Mouse (Mus musculus) embryonic stem cell, embryonic (primary cell): ENCODE data around the gene Ccn1.

ENCODE experiments used
- CTCF ChIA-PET, 4 experiments: fragments of 300-600 bp in 2 of 4; fragments of 350-600 bp in 2 of 4; sonication (Branson Sonifier 250); formaldehyde crosslinking; loops; one replicate each; lab custom pipeline; 2022; ENCODE audit warnings: inconsistent platforms in 2 of 4; lab: Charles Lee
- POLR2A ChIA-PET, 4 experiments: fragments of 300-600 bp in 2 of 4; fragments of 350-600 bp in 2 of 4; sonication (Branson Sonifier 250); formaldehyde crosslinking; loops; one replicate each; lab custom pipeline; 2022; ENCODE audit warnings: antibody characterized with exemption in 4 of 4, inconsistent platforms in 1 of 4; lab: Charles Lee

The Ccn1 gene

DNA sequence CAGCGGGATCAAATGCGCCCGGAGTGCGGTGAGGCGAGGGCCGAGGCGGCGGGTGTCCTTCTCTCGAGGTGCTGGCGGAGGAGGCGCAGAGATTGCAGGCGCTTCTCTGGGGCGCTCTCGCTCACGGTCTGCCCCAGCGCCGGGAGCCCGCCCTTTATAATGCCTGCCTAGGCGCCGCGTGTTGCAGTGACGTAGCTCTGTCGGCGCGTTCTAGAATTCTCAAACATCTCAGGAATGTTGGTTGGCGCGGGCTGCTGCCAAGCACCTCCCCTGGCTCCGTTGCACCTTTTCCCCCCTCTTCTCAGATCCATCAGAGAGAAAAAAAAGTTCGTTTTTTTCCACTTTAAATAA lies at the start of gene Ccn1:
Gene Ccn1, minus strand, starts transcription at position 130 of the 351 bp plus-strand sequence.
- POLR2A ChIA-PET: interaction anchor here (0.6 to 5.4 kb wide), 98 partner anchors 8 to 1109 kb away, joined by 3 to 91 read pairs (median 4); partner anchors contain the start of genes Ddah1 (in 3 of the 4), 2410004B18Rik (in 2 of the 4), Bcl10 (in 2 of the 4) and Syde2 (in 1 of the 4)
- CTCF ChIA-PET: interaction anchor here in 3 of 4 experiments (0.6 to 1.2 kb wide), 7 partner anchors 9 to 264 kb away, joined by 3 to 9 read pairs (median 3); no protein-coding TSS in a partner anchor

DNA sequence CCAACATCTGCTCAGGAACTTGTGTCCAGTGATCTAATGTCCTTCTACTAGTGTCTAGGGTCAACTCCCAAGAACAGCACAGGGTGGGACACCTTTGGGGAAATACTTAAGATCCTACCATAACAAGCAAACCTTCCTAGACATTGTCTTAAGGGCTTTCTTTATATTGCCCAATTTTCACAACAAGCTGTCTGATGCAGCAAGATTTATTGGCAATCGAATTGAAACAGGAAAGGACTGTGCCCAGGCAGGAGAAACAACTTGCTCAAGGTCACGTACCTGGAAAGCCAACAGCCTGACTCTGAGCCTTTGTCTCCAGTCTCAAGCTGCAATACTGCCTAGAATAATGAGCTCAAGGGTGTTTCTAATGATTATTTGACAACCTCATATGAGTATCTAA lies 43.6 kb upstream of the Ccn1 start:
- CTCF ChIA-PET: no interaction called here
- POLR2A ChIA-PET: interaction anchor here in 3 of 4 experiments (0.6 to 1.3 kb wide), 4 partner anchors 34 to 63 kb away, joined by 3 to 7 read pairs (median 3); no protein-coding TSS in a partner anchor

DNA sequence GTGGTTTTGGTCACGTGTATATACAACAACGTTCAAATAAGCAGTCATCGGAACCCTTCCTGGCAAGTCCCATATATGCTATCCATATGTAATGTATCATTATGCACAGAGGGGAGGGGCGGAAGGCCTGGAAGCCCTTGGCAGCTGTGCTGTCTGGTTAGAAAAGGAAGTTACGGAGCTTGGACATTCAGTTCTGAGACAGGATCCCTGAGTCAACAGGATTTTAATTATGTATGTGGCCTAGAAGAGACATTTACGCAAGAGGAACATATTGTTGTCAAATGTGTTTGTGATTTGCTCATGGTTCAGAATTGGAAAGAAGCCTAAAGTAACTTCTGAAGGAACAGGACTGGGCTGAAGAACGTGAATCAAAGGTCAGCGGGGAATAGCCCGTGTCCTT lies 42.3 kb upstream of the Ccn1 start:
- ChIA-PET POLR2A (interaction anchor here in 1 of 4 experiments (1.3 kb wide), 1 partner anchor 33 kb away, joined by 3 read pairs; no protein-coding TSS in a partner anchor), CTCF (no interaction called here)

DNA sequence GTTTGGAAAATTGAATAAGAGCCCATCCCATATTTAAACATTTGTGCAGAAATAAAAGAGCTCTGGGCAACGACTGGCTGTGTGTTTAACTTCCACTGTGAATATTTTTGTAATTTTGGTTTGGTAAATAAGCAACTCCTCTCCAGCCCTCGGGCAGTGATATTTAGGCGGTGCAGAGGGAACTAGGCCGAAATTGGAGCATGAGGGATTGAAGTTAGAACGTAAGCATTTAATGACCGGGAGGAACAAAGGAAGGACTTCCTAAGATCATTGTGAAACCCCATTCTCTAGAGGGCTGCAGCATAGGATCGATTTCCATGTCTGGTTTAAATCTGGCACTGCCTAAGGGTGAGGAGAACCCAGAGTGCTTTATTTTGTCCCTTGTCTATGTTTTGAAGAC lies 41.6 kb upstream of the Ccn1 start:
- POLR2A ChIA-PET: interaction anchor here in 1 of 4 experiments (1.4 kb wide), 1 partner anchor 40 kb away, joined by 3 read pairs; no protein-coding TSS in a partner anchor
- CTCF ChIA-PET: no interaction called here

DNA sequence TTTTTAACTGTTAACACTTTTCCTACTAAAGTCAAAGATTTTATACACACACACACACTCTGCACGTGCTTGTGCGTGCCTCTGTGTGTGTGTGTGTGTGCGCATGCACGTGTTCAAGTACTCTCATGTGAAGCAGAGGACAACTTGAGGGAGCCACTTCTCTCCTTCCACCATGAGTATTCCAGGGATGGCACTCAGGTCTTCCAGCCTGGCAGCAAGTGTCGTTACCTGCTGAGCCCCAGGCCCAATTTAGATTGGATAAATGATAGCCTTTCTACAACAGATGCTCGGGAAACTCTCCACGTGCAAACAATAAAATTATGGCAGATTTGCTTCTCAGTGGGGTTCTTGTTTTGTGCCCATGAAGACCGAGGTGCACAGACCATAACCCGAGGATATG lies 39.5 kb upstream of the Ccn1 start:
- ChIA-PET CTCF (no interaction called here), POLR2A (no interaction called here)

DNA sequence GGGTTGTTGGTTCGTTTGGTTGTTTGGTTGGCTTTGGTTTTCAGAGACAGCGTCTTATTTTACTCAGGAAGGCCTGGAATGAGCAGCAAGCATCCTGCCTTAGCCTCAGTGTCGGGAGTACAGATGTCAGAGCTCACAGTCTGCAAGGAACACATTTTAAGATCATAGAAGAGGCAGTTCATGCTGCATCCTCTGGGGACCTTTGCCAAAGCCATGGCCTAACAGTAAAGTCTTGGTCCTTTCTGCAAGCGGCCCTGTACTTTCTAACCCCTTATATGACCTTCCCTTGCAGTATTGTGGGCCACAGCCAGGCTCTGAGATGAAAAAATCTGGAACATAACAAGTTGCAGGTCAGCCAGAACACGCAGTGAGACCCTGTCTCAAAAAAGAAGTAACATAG lies 38.1 kb upstream of the Ccn1 start:
- CTCF ChIA-PET: no interaction called here

DNA sequence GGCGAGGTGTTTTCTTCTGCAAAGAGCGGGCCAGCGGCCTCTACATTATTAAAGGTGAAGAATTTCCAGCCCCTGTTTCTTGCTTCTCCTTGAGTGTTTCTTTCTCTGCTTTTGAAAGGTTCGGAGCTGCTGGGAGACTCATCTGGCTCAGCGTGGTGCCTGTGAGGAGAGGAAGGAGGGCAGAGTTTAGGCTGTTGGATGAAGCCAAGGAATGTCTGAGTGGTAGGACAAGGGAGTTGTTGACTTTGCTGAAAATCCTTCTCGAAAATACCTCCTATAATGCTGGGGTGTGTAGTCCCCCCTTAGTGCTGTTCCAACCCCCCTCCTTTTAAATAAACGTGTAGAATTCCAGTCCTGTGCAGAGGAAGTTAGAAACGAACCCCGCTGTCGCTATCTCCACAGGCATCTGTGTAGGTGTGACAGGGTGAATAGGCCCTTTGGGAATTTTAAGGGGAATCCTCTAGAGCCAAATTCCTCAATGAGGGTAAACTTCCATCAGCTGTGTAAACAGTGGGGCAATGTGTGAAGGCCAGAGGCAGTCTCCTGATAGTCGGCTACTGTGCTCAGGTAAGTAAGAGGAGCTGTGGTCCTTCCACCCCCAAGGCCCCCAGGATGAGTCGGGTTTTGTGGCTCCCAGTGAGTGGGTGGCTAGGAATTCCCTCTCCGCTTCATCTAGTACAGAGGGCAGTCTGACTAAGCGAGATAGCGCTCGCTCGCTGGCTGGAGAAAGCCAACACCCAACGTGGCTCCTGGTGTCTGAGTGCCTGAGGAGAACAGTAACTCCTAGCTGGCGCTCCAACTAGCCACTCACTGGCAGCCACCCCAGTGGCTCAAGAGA lies 35.0 kb upstream of the Ccn1 start:
- CTCF ChIA-PET: interaction anchor here in 1 of 4 experiments (0.5 kb wide), 1 partner anchor 123 kb away, joined by 3 read pairs; no protein-coding TSS in a partner anchor
- POLR2A ChIA-PET: no interaction called here

More for the DNA sequence above, 38.1 kb upstream of the Ccn1 start:
- POLR2A ChIA-PET: no interaction called here

DNA sequence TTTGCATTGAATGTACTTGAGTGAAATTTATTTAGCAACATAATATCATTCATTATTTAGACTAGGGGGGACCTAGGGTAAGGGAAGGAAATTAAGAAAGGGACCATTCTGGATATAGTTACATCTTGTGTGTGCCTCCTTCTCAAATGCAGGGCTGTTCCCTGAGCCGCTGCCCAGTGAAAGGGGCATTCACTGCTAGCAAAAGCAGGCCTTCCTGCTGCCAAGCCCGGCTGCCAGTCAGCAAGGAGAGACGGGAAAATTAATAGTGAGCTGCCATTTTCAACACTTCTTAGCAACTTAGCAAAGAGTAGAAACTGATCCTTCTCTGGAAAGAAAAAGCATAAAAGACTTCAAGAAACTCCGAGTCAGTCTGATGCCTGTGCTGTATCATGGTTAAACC lies 34.4 kb upstream of the Ccn1 start:
- CTCF ChIA-PET: no interaction called here
- POLR2A ChIA-PET: no interaction called here

DNA sequence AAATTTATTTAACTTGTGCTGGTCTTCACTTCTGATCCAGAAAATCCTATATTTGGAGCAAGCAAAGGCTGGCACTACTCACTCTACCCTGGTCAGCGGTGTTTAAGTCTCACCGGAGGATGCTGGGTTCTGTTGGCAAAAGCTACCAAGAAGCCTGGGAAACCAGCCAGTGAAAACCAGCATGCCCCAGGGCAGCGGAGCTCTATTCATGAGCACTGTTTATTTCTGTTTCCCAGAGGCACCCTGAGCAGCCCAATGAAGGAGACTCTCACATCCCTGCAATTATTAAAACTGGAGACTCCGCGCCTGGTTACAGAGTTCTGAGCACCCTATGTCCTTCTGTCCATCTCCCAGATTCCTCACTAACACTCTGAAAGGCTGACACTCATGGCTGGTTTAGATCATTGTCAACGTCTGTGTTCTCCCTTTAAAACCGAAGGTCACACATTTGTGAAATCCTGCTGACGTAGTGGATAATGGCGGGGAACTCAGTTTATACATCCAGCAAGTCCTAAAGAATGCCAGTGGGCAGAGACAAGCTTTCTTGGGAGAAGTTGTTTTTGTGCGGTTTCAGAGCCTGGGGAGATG lies 31.7 kb upstream of the Ccn1 start:
- ChIA-PET CTCF (no interaction called here), POLR2A (interaction anchor here in 1 of 4 experiments (1.4 kb wide), 1 partner anchor 91 kb away, joined by 4 read pairs; no protein-coding TSS in a partner anchor)

DNA sequence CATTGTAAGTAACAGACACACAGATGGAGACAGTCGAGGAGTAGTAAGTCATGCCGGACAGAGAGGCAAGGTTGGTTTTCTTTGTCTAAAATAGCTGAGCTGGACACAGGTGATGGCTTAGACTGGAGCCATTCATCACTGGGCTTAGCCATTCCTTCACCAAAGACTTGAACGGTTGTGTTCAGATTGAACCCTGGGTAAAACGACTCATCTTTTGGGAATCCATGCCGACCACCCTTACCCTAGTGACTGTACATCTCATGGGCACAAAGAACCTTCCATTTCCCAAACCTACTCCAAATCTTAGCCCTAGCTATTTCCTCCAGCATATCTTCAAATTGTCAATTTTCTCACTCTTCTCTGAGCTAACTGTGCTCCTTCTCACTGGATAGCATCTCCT lies 30.9 kb upstream of the Ccn1 start:
- CTCF ChIA-PET: no interaction called here
- POLR2A ChIA-PET: no interaction called here

DNA sequence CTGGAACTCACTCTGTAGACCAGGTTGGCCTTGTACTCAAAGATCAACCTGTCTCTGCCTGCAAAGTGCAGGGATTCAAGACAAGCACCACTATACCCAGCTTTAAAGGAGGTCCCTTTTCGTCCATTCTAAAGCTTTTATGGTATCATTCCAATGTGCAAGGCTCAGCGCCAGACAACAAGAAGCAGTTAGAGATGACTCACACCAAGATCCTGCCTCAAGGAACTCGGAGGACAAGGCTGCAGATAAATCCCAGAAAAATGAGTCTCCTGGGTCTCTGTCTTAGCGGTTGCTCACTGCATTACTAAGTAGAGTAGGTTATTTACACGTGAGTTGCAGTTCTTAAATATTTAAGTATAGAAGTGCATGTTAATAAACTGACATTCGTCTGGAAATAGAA lies 26.4 kb upstream of the Ccn1 start:
- POLR2A ChIA-PET: no interaction called here
- CTCF ChIA-PET: interaction anchor here in 1 of 4 experiments (0.8 kb wide), 1 partner anchor 198 kb away, joined by 4 read pairs; no protein-coding TSS in a partner anchor

DNA sequence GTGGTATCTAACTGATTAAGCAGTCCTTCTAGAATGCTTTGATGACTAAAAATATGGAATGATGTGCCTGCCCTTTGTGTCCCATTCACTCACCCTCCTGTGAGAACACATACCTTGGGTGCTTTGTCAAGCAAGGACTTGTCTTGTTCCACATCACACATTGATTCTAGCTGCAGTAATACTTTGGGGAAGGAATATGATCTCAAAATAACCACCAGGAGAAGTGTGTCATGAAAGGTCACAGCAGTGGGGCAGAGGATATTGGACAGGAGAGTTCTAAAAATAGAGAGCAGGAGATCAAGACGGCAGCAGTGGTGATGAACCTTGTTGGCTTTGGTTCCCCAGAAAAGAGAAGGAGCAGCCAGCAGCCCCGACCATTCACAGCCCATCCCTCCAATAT lies 25.0 kb upstream of the Ccn1 start:
- ChIA-PET CTCF (no interaction called here), POLR2A (interaction anchor here in 1 of 4 experiments (1.3 kb wide), 1 partner anchor 26 kb away, joined by 4 read pairs; no protein-coding TSS in a partner anchor)

DNA sequence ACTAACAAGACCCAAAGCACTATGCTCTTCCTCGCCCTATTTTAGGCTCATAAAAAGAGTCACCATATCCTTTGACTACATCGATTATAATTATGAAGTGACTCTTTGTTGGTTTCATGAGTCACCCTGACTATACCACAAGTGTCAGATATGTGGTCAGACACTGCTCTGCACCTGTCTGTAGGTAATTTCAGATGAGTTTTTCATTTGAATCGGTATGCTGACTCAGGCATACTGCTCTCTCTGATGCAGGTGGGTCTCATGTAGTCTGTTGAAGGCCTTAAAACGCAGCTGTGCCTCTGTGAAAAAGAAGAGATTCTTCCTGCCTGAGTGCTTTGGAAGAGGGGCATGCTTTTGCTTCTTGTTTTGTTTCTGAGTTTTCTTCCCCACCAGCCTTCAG lies 16.6 kb upstream of the Ccn1 start:
- CTCF ChIA-PET: interaction anchor here in 1 of 4 experiments (0.6 kb wide), 1 partner anchor 64 kb away, joined by 3 read pairs; no protein-coding TSS in a partner anchor
- POLR2A ChIA-PET: no interaction called here

DNA sequence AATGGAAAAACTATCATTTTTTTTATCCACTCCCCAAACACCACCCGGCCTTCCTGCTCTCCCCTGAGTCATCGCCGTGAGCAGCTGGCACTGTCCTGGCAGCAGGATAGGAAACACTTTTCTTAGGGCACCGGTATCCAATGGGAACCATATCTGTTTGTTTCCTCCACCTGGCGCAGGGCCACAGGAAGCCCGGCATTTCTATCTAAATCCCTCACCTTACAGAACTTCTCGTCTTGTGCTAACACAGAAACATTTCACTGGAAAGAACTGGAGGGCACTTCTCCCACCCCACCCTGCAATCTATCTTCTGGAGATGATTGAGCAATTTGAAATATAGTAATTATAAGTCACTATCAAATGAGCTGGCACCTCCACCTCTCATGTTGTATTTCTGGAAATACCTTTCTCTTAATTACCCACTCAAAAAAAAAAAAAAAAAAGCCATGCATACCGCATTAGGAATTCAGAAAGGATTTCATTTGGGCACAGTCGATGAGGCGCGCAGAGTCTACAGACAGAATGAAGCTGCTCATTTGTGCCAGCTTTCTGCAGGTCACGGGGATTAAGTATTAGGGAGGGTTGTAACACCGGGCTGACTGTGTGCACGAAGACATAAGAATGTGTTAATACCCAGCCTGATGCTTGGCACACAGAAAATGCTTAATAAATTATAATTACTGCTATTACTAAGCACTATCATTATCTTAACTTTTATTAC lies 7.4 kb upstream of the Ccn1 start:
- ChIA-PET POLR2A (interaction anchor here in 1 of 4 experiments (0.7 kb wide), 1 partner anchor 50 kb away, joined by 3 read pairs; no protein-coding TSS in a partner anchor), CTCF (no interaction called here)

DNA sequence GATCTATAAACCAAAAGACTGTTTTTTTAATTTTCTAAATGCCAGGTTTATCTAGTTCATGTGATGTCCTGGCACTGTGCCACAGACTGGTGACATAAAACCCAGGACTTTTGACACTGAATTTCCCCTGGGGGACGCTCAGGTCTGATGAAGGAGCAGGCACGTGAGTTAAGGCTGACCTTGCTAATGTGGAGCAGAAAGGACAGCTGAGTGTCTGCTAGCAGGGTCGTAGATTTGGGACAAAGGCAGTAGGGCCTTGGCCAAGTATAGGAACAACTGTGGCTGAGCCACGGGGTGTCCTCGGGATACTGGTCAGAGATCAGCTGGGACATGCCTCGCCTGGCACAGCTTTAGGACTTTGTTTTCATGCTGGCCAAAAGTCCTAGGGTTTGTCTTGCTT lies 5.2 kb upstream of the Ccn1 start:
- ChIA-PET CTCF (no interaction called here), POLR2A (no interaction called here)

DNA sequence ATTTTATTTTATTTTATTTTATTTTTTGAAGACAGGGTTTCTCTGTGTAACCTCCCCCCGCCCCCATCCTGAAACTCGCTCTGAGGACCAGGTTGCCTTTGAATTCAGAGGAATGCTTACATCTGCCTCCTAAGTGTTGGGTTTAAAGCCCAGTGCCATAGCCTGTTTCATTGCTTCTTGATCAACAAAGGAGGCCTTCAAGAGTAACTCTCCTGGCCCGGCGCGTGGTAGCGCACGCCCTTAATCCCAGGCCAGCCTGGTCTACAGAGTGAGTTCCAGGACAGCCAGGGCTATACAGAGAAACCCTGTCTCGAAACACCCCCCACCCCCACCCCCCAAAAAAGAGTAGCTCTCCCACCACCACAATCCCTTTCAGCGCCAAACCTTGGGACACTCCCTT lies 4.2 kb upstream of the Ccn1 start:
- ChIA-PET CTCF (interaction anchor here in 1 of 4 experiments (0.6 kb wide), 1 partner anchor 207 kb away, joined by 7 read pairs; no protein-coding TSS in a partner anchor), POLR2A (interaction anchor here in 1 of 4 experiments (0.6 to 1.0 kb wide), 2 partner anchors 40 to 78 kb away, joined by 3 read pairs; partner anchors contain the start of gene Znhit6)

DNA sequence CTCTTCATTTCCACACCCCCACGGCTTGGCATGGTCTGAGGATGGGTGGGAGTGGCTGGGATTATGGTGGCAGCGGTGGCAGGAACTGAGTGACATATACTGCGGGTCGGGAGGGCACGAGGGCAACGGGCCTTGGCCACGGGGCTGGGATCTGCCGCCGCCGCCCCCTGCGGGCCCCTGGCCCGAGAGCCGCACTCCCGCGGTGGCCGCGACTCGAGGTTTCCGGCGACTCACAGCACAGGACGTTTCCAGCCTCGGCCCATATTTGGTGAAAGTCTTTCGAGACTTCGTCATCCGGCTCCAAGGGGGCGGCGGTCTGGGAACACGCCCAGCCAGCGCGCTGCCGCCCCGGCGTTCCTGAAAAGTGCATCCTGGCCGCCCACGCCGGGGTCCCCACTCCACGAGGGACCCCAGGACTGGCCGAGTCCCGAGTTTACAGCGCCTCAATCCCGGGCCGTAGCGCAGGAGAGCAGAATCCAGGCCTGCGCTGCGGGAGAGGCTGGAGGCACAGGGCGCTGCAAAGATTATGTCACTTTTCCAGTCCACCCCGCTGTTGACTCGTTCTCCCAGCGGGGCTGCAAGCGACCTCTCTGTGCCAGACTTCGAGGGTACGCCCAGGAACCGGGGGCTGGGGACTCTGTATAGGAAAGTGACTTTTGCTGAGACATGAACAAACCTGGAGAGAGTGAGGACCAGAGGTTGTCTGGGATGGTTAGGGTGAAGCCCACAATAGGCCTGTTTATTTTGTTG lies 3.6 kb upstream of the Ccn1 start:
- ChIA-PET POLR2A (interaction anchor here in 2 of 4 experiments (0.9 to 5.4 kb wide), 4 partner anchors 9 to 221 kb away, joined by 3 to 91 read pairs (median 5); no protein-coding TSS in a partner anchor), CTCF (no interaction called here)
